Mouse (Mus musculus): ENCODE results near the gene Tmem215.

DNA sequence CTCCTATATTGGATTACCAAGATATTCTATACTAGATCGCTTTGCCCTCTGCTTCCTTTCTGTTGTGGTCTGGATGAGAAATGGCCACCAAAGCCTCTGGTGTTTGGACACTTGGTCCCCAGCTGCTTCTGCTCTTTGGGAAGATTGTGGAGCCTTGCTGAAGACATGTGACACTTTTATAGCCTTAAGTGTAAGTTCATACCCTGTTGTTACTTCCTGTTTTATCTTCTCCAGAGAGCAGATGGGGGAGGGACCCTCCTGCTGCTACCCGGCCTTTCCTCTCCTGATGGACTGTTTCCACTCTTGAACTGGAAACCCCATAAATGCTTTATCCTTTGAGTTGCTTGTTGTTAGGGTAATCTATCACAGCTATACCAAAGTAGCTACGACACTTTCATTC, 38.6 kb upstream of the Tmem215 start:
- TF ChIP-seq CTCF (IDR thresholded peaks at IDR 0.05; ENCODE audit: low read depth) (no peak), EP300 (IDR thresholded peaks at IDR 0.05; ENCODE audit: low read depth) (no peak)
